Mouse (Mus musculus) limb, embryonic 14.5 days (tissue): ENCODE results near the gene Myo1e. TPM values are rescaled to one million over a fixed set of nuclear protein-coding genes. Genes with fewer than 3 reads are reported as not detected.

Experiments used
- ATAC-seq: fragments of 200-750 bp; cut with Nextera tagmentation; 2 replicates; pipeline ENCODE4 v1.8.0; 2017; ENCODE audit warnings: low read depth, moderate number of reproducible peaks, moderate TSS enrichment; ENCODE audit not compliant: low FRiP score
- DNase-seq: peaks from one replicate; pipeline ENCODE4 v3.0.0-alpha.2; 2015; ENCODE audit warnings: low spot score
- H3K27ac ChIP-seq: fragments of 300-500 bp; sonication (generic); replicated peaks from 2 replicates; pipeline ENCODE4 v1.5.1; 2014; ENCODE audit warnings: low read depth, mild to moderate bottlenecking, low read length, moderate library complexity, mixed read lengths
- H3K27me3 ChIP-seq: fragments of 300-500 bp; sonication (generic); 2 replicates; pipeline ENCODE4 v1.6.1; 2014; ENCODE audit warnings: low read length, mixed read lengths; ENCODE audit not compliant: control insufficient read depth, insufficient read depth
- H3K36me3 ChIP-seq: fragments of 300-500 bp; sonication (generic); 2 replicates; pipeline ENCODE4 v1.6.1; 2014; ENCODE audit warnings: mild to moderate bottlenecking, low read length, moderate library complexity, mixed read lengths; ENCODE audit not compliant: control insufficient read depth, insufficient read depth
- H3K4me1 ChIP-seq: fragments of 300-500 bp; sonication (generic); 2 replicates; pipeline ENCODE4 v1.6.1; 2014; ENCODE audit warnings: antibody characterized with exemption, low read length, mixed read lengths; ENCODE audit not compliant: control insufficient read depth, insufficient read depth
- H3K4me2 ChIP-seq: fragments of 300-500 bp; sonication (generic); replicated peaks from 2 replicates; pipeline ENCODE4 v1.6.1; 2014; ENCODE audit warnings: low read depth, mild to moderate bottlenecking, low read length, moderate library complexity; ENCODE audit not compliant: severe bottlenecking
- H3K4me3 ChIP-seq: fragments of 300-500 bp; sonication (generic); replicated peaks from 2 replicates; pipeline ENCODE4 v1.5.1; 2014; ENCODE audit warnings: low read length
- H3K9ac ChIP-seq: fragments of 300-500 bp; sonication (generic); 2 replicates; pipeline ENCODE4 v1.6.1; 2014; ENCODE audit warnings: mild to moderate bottlenecking, low read depth, low read length, moderate library complexity; ENCODE audit not compliant: severe bottlenecking
- H3K9me3 ChIP-seq: fragments of 300-500 bp; sonication (generic); 2 replicates; pipeline ENCODE4 v1.6.1; 2016; ENCODE audit warnings: low read length; ENCODE audit not compliant: control insufficient read depth
- POLR2A ChIP-seq: fragments of 200-500 bp; IDR thresholded peaks from 2 replicates; pipeline ENCODE4 v1.8.0; 2012; ENCODE audit warnings: inconsistent platforms, mild to moderate bottlenecking, moderate library complexity, borderline replicate concordance; ENCODE audit not compliant: insufficient read depth, insufficient read length; ENCODE audit errors: extremely low read depth
- WGBS: fragments of 180-500 bp; shearing (Covaris S2); extraction: QIAGEN DNeasy Blood & Tissue Kit; methylation state at CpG from one replicate; pipeline ENCODE4 v1.1.7; 2014; 5-methylcytosine and 5-hydroxymethylcytosine counted together
- polyA plus RNA-seq, 2 experiments: library from polyadenylated mRNA; depleted of rRNA in 1 of 2; stranded (reverse) in 1 of 2; unstranded in 1 of 2; fragments of >200 nt; fragmentation: Nextera tagmentation in 1 of 2; extraction: Ambion mirVana in 1 of 2; gene quantifications; 2 replicates each; pipeline versions ENCODE4 v1.2.1 to v1.2.3; 2012 to 2014

Myo1e gene
- polyA plus RNA-seq, 2 experiments, result 12.1 to 20.4 TPM

DNA sequence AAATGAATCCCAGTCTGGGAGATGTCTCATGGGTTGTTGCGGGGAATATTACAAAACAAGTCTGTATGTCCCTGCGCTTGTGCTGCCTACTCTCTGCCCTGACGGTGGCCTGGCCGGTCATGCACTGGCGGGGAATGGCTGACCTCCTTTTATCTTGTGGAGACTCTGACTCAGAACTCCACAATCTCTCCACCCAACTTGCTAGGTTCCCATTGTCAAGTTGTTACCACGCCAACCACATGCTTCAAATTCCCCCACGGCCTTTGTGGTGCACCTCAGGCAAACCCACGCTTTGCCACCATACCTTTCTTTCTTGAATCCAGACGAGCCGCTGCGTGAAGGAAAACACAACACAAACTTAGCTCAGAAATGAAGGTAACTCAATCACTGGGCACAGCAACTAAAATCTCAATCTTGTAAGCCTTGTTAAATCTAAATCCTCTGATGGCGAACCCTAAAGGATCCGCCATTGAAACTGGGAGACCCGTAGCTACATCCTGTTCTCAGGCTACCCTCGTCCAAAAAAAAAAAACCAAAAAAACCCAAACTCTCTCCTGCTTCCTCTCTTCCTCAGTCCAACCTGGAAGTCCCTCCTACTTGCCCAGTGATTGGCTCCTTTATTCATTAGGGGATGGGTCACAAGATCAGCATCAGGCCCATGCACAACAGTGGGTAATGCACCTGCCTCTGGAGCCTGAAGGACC lies 10.0 kb upstream of the Myo1e start:
- no peaks in the 10 kb centered on the region for H3K9me3 ChIP-seq
- no peaks in the 10 kb centered on the region for H3K27me3 ChIP-seq
- H3K4me3 ChIP-seq, result no peak overlapping the region
- TF ChIP-seq POLR2A, result no peak
- H3K9ac ChIP-seq, result no peak overlapping the region
- ATAC-seq (no peak), DNase-seq (no peak)
- H3K27ac ChIP-seq, result no peak overlapping the region
- H3K4me1 ChIP-seq, result no peaks in the 10 kb centered on the region
- H3K36me3 ChIP-seq, result no peaks in the 10 kb centered on the region
- no peak overlapping the region for H3K4me2 ChIP-seq
- 84% methylated on average over 15 of the region's 15 CpGs for WGBS

- no peaks in the 10 kb centered on the region for H3K27me3 ChIP-seq
- ATAC-seq (no peak), DNase-seq (no peak)
- no peak overlapping the region for H3K4me3 ChIP-seq
- H3K36me3 ChIP-seq, result no peaks in the 10 kb centered on the region
- no peak overlapping the region for H3K9ac ChIP-seq
- H3K4me1 ChIP-seq, result no peaks in the 10 kb centered on the region
- 0 out of 2 replicates have a peak, but pooled peaks cover 3% of the 10 kb centered on the region for H3K9me3 ChIP-seq
- H3K4me2 ChIP-seq, result no peak overlapping the region
- no peak for TF ChIP-seq POLR2A
- H3K27ac ChIP-seq, result no peak overlapping the region
- WGBS, result 89% methylated on average over 8 of the region's 8 CpGs
Measured at GRCm38 (mm10) chr9:70197992-70198391, 9.2 kb upstream of the Myo1e start.

DNA sequence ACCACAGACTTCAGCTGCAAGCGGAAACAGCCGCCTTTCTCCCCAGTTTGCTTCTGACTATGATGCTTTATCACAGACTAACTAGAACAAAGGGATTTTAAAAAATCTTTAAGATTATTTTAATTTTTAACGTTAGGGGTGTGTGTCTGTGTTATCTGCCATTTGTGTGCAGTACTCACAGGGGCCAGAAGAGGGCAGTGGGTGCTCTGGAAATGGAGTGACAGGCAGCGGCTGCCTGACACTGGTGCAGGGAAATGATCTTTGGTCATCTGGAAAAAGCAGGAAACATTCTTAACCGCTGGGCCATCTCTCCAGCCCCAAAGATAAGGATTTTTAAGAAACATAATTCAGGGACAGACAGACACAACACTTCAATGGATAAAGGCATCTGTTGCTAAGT lies 4.4 kb upstream of the Myo1e start:
- H3K4me2 ChIP-seq, result no peak overlapping the region
- TF ChIP-seq POLR2A, result no peak
- 64% methylated on average over 5 of the region's 5 CpGs for WGBS
- no peaks in the 10 kb centered on the region for H3K4me1 ChIP-seq
- H3K27me3 ChIP-seq, result no peaks in the 10 kb centered on the region
- ATAC-seq (no peak), DNase-seq (no peak)
- no peaks in the 10 kb centered on the region for H3K36me3 ChIP-seq
- H3K9ac ChIP-seq, result no peak overlapping the region
- H3K4me3 ChIP-seq, result no peak overlapping the region
- 0 out of 2 replicates have a peak, but pooled peaks cover 3% of the 10 kb centered on the region for H3K9me3 ChIP-seq
- H3K27ac ChIP-seq, result no peak overlapping the region

- DNase-seq (no peak), ATAC-seq (no peak)
- Histone ChIP-seq H3K4me3 (no peak overlapping the region), H3K27me3 (no peaks in the 10 kb centered on the region), H3K36me3 (no peaks in the 10 kb centered on the region), H3K9me3 (0 out of 2 replicates have a peak, but pooled peaks cover 3% of the 10 kb centered on the region), H3K4me1 (peaks cover 1% of the 10 kb centered on the region), H3K9ac (no peak overlapping the region), H3K27ac (no peak overlapping the region), H3K4me2 (no peak overlapping the region)
- TF ChIP-seq POLR2A, result no peak
- 64% methylated on average over 15 of the region's 15 CpGs for WGBS
Measured at GRCm38 (mm10) chr9:70203267-70204076, 3.7 kb upstream of the Myo1e start.

DNA sequence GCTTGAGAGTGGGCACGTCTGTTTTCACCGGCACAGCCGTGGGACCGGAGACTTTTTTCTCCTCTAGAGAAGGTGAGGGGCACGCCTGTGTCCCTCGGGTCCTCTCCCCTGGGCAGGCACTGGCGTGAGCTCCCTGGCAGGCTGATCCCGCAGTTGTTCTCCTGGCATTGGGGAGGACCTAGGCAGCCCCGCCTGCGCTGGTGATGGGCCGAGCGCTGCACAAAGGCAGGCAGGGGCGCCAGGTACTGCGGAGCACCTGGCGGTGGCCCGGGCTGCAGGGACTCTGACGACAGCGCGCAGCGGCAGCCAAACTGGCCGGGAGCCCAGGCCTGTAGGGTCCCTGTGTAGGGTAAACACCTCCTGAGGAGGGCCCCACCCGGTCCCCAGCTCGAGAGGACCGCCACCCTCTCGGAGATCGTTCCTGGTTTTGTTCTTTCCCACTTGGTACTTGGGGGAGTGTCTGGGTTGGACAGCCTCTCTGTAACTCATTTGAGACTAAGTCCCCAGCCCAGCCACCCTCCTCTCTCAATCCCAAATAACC lies 901 bp downstream of the Myo1e start:
- Histone ChIP-seq H3K4me1 (peaks cover 17% of the 10 kb centered on the region), H3K4me2 (peak overlapping the region; percentile 98), H3K27ac (peak overlapping the region; percentile 84), H3K27me3 (no peaks in the 10 kb centered on the region), H3K9me3 (no peaks in the 10 kb centered on the region), H3K9ac (peak overlapping the region; percentile 74), H3K36me3 (no peaks in the 10 kb centered on the region), H3K4me3 (peak overlapping the region; percentile 72)
- no peak for TF ChIP-seq POLR2A
- WGBS, result under 1% methylated on average over 26 of the region's 26 CpGs
- DNase-seq, result peak; percentile 17
- ATAC-seq, result no peak
